Mouse (Mus musculus) heart, postnatal 0 days (tissue): ENCODE measurements around the gene Kbtbd12.

Source experiments
- CTCF ChIP-seq: IDR thresholded peaks from 2 replicates; pipeline ENCODE4 v1.5.1; 2016; ENCODE audit warnings: antibody characterized with exemption, control low read depth, low read depth
- EP300 ChIP-seq: IDR thresholded peaks from 2 replicates; pipeline ENCODE4 v1.6.1; 2016; ENCODE audit warnings: antibody characterized with exemption, low read depth

GRCm38 (mm10) chr6:88503044-88503443 is 134.7 kb downstream of the Kbtbd12 start:
- no peak for TF ChIP-seq CTCF
- TF ChIP-seq EP300: no peak
